Mouse (Mus musculus) spleen, adult 2 months (tissue): Measurements from ENCODE around the gene Runx1.

ENCODE experiments used
- CTCF ChIP-seq: fragments of 200-500 bp; IDR thresholded peaks from 2 replicates; pipeline ENCODE4 v1.5.1; 2011; ENCODE audit warnings: mild to moderate bottlenecking, inconsistent platforms; ENCODE audit not compliant: insufficient read depth, insufficient read length, insufficient replicate concordance; ENCODE audit errors: extremely low read depth
- POLR2A ChIP-seq: fragments of 200-500 bp; IDR thresholded peaks from 2 replicates; pipeline ENCODE4 v1.6.1; 2011; ENCODE audit warnings: low read depth, low read length, inconsistent platforms

GRCm38 (mm10) chr16:92821596-92821937, 4.4 kb downstream of the Runx1 start:
- TF ChIP-seq CTCF (no peak), POLR2A (no peak)
